Mouse (Mus musculus): ENCODE measurements around the gene Ano5. TPM values are rescaled to one million over a fixed set of nuclear protein-coding genes. Genes with fewer than 3 reads are reported as not detected.
A peak's percentile ranks its signal among the peaks of the same experiment; 100 is the strongest.

Gene Ano5
- total and polyA plus RNA-seq, 2 experiments from 2014 or later = 1.1 to 2.5 TPM

DNA sequence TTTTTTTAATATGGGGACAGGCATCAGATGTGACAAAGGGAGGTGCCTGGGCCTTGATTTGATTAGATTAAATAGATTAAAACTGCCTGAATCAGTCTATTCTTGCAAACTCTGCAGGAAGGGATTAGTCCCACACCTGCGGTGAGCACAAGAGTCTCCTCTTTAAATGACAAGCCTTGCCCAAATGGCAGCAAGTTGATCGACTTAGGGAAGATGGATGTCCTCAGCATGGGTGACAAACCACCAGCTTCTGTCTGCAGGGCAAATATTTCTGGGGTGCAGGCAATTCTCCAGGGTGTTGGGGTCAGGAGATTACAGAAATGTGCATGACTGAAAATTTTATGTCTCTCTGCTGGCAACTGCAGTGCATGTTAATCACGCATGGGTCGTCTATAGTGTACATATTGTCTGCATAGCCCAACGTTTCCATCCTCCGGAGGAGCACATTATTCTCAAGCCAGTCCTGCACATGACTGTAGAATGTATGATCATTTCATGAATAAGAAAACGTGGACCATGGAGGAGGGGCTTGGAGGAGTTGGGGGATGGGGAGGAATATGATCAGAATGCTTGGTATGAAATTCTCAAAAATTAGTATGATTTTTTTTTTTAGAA lies 122.5 kb downstream of the Ano5 start:
- Histone ChIP-seq H3K27ac (peak overlapping the region; percentile 36; the same call in 1 of the 2 replicates), H3K36me3 (ENCODE audit: insufficient read depth, low read length) (no peaks in the 10 kb centered on the region), H3K4me2 (ENCODE audit: low read depth, low read length) (peak overlapping the region; percentile 24; the same call in 1 of the 2 replicates), H3K4me1 (ENCODE audit: insufficient read depth, low read length) (no peaks in the 10 kb centered on the region), H3K9me3 (ENCODE audit: low read length) (no peaks in the 10 kb centered on the region), H3K27me3 (ENCODE audit: insufficient read depth, low read length) (peaks cover 9% of the 10 kb centered on the region; the same call in 1 of the 2 replicates), H3K4me3 (ENCODE audit: low read length) (no peak overlapping the region), H3K9ac (replicated peaks; ENCODE audit: low read length) (no peak overlapping the region)
- DNase-seq (ENCODE audit: low spot score) (peak; percentile 62), ATAC-seq (peak; percentile 71)
- 2% methylated on average over 7 of the region's 7 CpGs for WGBS
- TF ChIP-seq CTCF (IDR thresholded peaks at IDR 0.05; ENCODE audit: low read depth) = no peak

Other genes starting within 250 kb of the Ano5 start
- gene Slc17a6, start 111.0 kb downstream of the Ano5 start, total RNA-seq (2014; rRNA removed) = 132 and 177 TPM in 2 replicates
- gene Slc17a6, start 111.0 kb downstream of the Ano5 start, polyA plus RNA-seq (2015; fragmentation: Nextera tagmentation; extraction: Ambion mirVana) = 109 and 115 TPM in 2 replicates

Measured in hindbrain, postnatal 0 days (tissue).